Mouse (Mus musculus) G1E-ER4 (cell line): ENCODE results near the gene Trim72. TPM values are rescaled to one million over a fixed set of nuclear protein-coding genes. Genes with fewer than 3 reads are reported as not detected.

Experiments used
- GATA1 ChIP-seq: IDR thresholded peaks from one replicate; pipeline ENCODE4 v1.8.0; 2012; ENCODE audit warnings: low read length, inconsistent platforms
- polyA plus RNA-seq: library from polyadenylated mRNA; stranded (reverse); fragments of >175 nt; gene quantifications from 2 replicates; pipeline ENCODE4 v1.2.3, GENCODE M21; 2012

Trim72 gene
- 0.04 and 0.05 TPM in 2 replicates for polyA plus RNA-seq

- no peak for TF ChIP-seq GATA1
Observed at GRCm38 (mm10) chr7:128003688-128004087, at the start of gene Trim72. Gene Trim72, plus strand, starts transcription at chr7:128003949.

GRCm38 (mm10) chr7:127959364-127959763, 44.4 kb upstream of the Trim72 start:
- no peak for TF ChIP-seq GATA1

GRCm38 (mm10) chr7:127966371-127966918, 37.3 kb upstream of the Trim72 start:
- no peak for TF ChIP-seq GATA1

- TF ChIP-seq GATA1, result no peak
Observed at GRCm38 (mm10) chr7:127967004-127967921, 36.5 kb upstream of the Trim72 start, which contains the start of gene Fus. Gene Fus, plus strand, starts transcription at chr7:127967457.

- no peak for TF ChIP-seq GATA1
Observed at GRCm38 (mm10) chr7:127967922-127968828, 35.6 kb upstream of the Trim72 start.

GRCm38 (mm10) chr7:127974413-127974930, 29.3 kb upstream of the Trim72 start:
- no peak for TF ChIP-seq GATA1

- TF ChIP-seq GATA1, result no peak
Observed at GRCm38 (mm10) chr7:127978856-127979255, 24.9 kb upstream of the Trim72 start.

- TF ChIP-seq GATA1, result no peak
Observed at GRCm38 (mm10) chr7:127980606-127981005, 23.1 kb upstream of the Trim72 start.

- TF ChIP-seq GATA1, result no peak
Observed at GRCm38 (mm10) chr7:127988904-127989303, 14.8 kb upstream of the Trim72 start.

- TF ChIP-seq GATA1, result no peak
Observed at GRCm38 (mm10) chr7:127991643-127992487, 11.9 kb upstream of the Trim72 start.

- TF ChIP-seq GATA1, result no peak
Observed at GRCm38 (mm10) chr7:127992488-127993340, 11.0 kb upstream of the Trim72 start.

- TF ChIP-seq GATA1, result no peak
Observed at GRCm38 (mm10) chr7:127993341-127993977, 10.3 kb upstream of the Trim72 start, which contains the start of gene Pycard. Gene Pycard, minus strand, starts transcription at chr7:127993867.

GRCm38 (mm10) chr7:127999436-127999835, 4.3 kb upstream of the Trim72 start:
- no peak for TF ChIP-seq GATA1
